Mouse (Mus musculus): ENCODE measurements at regions not wholly inside any gene's neighbourhood (a gene's known extent, or its start where the extent isn't known, plus 50 kb on each side); places are given as distances from the start of the nearest gene placed in this dataset.

DNA sequence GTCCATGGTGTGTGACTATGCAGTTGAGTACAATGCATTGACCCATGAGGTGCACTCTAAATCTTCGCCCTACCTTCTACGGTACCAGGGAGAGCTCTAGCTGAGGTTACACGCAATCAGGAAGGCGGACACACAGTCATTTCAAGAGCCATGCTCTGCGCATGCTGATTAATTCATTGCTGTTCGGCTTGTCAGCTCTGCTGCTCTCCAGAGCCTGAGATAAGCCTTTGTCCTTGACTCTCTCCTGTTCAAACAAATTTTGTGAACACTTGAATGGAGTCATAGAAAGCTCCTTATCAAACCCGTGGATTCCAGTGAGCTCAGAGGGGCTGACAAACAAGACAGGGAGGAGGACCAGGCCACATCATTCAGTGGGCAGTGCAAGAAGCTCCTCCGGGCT lies 304.8 kb upstream of the Zmiz1 start:
- TF ChIP-seq POLR2A (IDR thresholded peaks at IDR 0.05; ENCODE audit: low read depth, low read length) (no peak), CTCF (IDR thresholded peaks at IDR 0.05; ENCODE audit: extremely low read depth, insufficient read length, insufficient replicate concordance, low read depth, low read length) (no peak)
- 68% methylated on average over 8 of the region's 8 CpGs for WGBS
- Histone ChIP-seq H3K27ac (ENCODE audit: insufficient read depth, low read depth, low read length) (no peak overlapping the region), H3K4me1 (ENCODE audit: control insufficient read depth, insufficient read depth, insufficient read length, low read length) (no peaks in the 10 kb centered on the region), H3K27me3 (ENCODE audit: control insufficient read depth, insufficient read depth, low read length) (no peaks in the 10 kb centered on the region), H3K4me3 (ENCODE audit: low read depth, low read length) (no peak overlapping the region), H3K36me3 (ENCODE audit: control insufficient read depth, insufficient read depth, low read length) (no peaks in the 10 kb centered on the region)

DNA sequence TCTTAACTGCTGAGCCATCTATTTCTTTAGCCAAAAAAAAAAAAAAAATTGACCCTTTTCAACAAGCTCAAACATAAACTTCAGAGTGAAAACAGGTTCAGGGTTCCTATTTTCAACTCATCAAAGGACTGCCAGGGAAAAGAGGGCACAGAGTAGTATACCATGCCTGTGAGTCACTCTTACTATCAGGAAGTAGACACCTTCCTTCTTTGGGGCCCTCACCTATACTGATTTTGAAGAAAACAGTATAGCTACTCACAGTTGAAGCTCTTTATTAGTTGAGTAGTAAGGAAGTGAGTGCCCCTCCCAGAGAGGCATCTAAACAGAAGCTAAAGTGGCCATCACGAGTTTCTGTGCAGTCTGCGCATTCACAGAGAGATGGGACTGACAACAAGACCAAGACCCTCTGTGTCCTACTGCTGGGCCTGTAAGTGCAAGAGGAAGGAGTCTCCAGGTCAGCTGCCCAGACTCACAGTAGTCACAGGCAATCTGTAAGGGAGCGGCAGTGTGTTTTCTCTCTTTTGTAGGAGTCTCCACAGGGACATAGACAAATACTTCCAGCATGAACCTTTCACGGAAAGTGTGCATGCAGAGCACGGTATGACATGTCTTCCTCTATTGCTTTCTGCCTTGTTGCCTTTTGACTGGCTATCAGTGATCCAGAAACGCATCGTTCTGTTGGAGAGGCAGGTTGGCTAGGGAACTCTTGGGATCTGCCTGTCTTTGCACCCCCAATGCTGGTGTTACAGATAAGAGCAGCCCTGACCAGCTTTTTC lies 303.8 kb upstream of the Zmiz1 start:
- no peaks in the 10 kb centered on the region for H3K27me3 ChIP-seq (ENCODE audit: control insufficient read depth, insufficient read depth, low read length)
- WGBS: 80% methylated on average over 7 of the region's 7 CpGs
- no peaks in the 10 kb centered on the region for H3K36me3 ChIP-seq (ENCODE audit: control insufficient read depth, insufficient read depth, low read length)
- TF ChIP-seq POLR2A (IDR thresholded peaks at IDR 0.05; ENCODE audit: low read depth, low read length): no peak
- TF ChIP-seq CTCF (IDR thresholded peaks at IDR 0.05; ENCODE audit: extremely low read depth, insufficient read length, insufficient replicate concordance, low read depth, low read length): no peak
- no peak overlapping the region for H3K27ac ChIP-seq (ENCODE audit: insufficient read depth, low read depth, low read length)
- no peaks in the 10 kb centered on the region for H3K4me1 ChIP-seq (ENCODE audit: control insufficient read depth, insufficient read depth, insufficient read length, low read length)
- no peak overlapping the region for H3K4me3 ChIP-seq (ENCODE audit: low read depth, low read length)

DNA sequence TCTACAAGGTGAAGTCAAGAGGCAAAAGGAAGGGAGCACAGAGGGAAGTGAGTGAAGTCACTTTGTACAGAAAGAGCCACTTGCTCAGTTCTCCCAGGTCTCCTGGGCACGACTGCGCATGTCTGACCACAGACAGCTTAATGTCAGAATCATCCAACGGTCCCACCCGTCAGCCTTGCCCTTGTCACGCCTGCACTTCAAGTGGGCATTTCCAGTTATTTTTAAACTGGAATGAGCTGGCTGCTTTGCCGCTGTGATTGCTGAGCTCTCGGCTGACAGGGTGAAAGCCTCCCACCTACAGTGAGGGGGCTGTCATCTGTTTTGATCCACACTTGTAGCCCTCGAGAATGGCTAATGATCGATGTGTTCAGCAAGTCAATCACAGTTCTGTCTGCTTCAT lies 302.8 kb upstream of the Zmiz1 start:
- Histone ChIP-seq H3K4me1 (ENCODE audit: control insufficient read depth, insufficient read depth, insufficient read length, low read length) (no peaks in the 10 kb centered on the region), H3K27me3 (ENCODE audit: control insufficient read depth, insufficient read depth, low read length) (no peaks in the 10 kb centered on the region), H3K36me3 (ENCODE audit: control insufficient read depth, insufficient read depth, low read length) (no peaks in the 10 kb centered on the region), H3K4me3 (ENCODE audit: low read depth, low read length) (no peak overlapping the region), H3K27ac (ENCODE audit: insufficient read depth, low read depth, low read length) (no peak overlapping the region)
- TF ChIP-seq POLR2A (IDR thresholded peaks at IDR 0.05; ENCODE audit: low read depth, low read length): no peak
- no peak for TF ChIP-seq CTCF (IDR thresholded peaks at IDR 0.05; ENCODE audit: extremely low read depth, insufficient read length, insufficient replicate concordance, low read depth, low read length)
- 65% methylated on average over 9 of the region's 9 CpGs for WGBS

DNA sequence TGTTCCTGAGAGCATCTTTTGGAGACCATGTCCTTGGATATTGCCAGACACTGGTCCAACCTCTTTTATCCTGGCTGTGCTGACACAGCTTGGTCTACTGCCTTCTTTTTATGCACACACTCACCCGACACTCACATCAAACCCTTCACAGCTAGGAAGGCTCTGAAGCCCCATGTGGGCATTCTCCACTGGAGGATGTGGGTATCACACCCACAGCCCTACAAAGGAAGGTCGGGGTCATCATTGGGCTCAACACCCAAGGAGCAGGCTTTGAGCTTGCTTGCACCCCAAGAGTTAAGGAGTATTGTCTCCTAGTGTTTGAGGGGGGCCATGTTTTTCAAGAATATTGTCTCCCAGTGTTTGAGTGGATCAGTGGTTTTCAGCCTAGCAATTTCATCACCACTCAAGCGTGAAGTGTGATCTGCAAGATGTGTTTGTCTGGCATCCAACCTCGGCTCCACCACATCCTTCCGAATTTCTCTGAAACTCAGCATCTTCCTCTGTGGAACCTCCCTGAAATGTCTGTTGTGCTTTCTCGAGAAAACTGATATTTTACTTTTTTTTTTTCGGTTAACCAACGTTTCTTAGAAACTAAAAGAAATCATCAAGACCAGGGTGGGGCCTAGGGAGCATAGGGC lies 297.2 kb upstream of the Zmiz1 start:
- no peaks in the 10 kb centered on the region for H3K36me3 ChIP-seq (ENCODE audit: control insufficient read depth, insufficient read depth, low read length)
- WGBS: 75% methylated on average over 8 of the region's 8 CpGs

DNA sequence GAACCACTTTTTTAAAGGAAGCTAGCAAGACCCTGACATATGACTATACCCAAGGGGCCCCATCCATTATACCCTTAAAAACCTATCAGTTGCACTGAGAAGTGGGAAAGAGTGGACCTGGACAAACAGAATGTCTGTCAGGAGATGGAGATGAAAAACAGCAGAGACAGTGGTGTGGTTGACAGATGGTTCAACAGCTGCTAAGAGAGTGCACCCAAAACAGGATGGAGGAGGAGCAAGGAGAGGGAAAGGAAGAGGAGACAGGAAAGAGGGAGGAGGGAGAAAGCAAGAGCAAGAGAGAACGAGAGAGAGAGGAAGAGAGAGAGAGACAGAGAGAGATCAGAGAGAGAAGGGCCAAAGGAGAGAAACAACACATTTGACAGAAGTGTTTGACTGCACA lies 292.8 kb upstream of the Zmiz1 start:
- Histone ChIP-seq H3K27me3 (ENCODE audit: control insufficient read depth, insufficient read depth, low read length) (no peaks in the 10 kb centered on the region), H3K4me3 (ENCODE audit: low read depth, low read length) (no peak overlapping the region), H3K36me3 (ENCODE audit: control insufficient read depth, insufficient read depth, low read length) (no peaks in the 10 kb centered on the region), H3K4me1 (ENCODE audit: control insufficient read depth, insufficient read depth, insufficient read length, low read length) (no peaks in the 10 kb centered on the region), H3K27ac (ENCODE audit: insufficient read depth, low read depth, low read length) (no peak overlapping the region)
- TF ChIP-seq POLR2A (IDR thresholded peaks at IDR 0.05; ENCODE audit: low read depth, low read length) (no peak), CTCF (IDR thresholded peaks at IDR 0.05; ENCODE audit: extremely low read depth, insufficient read length, insufficient replicate concordance, low read depth, low read length) (no peak)
- WGBS: 70% methylated on average over 1 of the region's 1 CpGs

More for the DNA sequence above, 297.2 kb upstream of the Zmiz1 start:
- Histone ChIP-seq H3K27ac (ENCODE audit: insufficient read depth, low read depth, low read length) (no peak overlapping the region), H3K27me3 (ENCODE audit: control insufficient read depth, insufficient read depth, low read length) (no peaks in the 10 kb centered on the region), H3K4me1 (ENCODE audit: control insufficient read depth, insufficient read depth, insufficient read length, low read length) (no peaks in the 10 kb centered on the region), H3K4me3 (ENCODE audit: low read depth, low read length) (no peak overlapping the region)
- no peak for TF ChIP-seq CTCF (IDR thresholded peaks at IDR 0.05; ENCODE audit: extremely low read depth, insufficient read length, insufficient replicate concordance, low read depth, low read length)
- no peak for TF ChIP-seq POLR2A (IDR thresholded peaks at IDR 0.05; ENCODE audit: low read depth, low read length)

DNA sequence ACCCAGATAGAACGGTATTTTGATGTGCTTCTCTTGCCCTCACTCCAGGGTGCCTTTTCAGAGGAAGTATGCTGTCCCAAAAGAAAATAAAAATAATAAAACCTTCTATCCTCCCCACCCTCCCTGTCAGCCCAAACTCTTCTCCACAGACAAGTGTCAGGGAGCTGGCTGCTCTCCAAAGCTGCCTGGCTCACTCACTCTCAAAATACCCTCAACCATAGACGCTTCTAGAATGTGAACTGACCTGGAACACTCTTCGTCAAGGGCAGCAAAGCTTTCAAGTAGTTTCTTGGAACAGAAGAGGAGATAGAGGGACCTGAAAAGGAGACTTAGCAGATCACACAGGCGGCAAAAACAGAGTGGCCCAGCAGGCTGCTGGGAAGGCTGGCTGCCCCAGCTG lies 291.4 kb upstream of the Zmiz1 start:
- Histone ChIP-seq H3K27me3 (ENCODE audit: control insufficient read depth, insufficient read depth, low read length) (no peaks in the 10 kb centered on the region), H3K36me3 (ENCODE audit: control insufficient read depth, insufficient read depth, low read length) (no peaks in the 10 kb centered on the region), H3K27ac (ENCODE audit: insufficient read depth, low read depth, low read length) (no peak overlapping the region), H3K4me3 (ENCODE audit: low read depth, low read length) (no peak overlapping the region), H3K4me1 (ENCODE audit: control insufficient read depth, insufficient read depth, insufficient read length, low read length) (no peaks in the 10 kb centered on the region)
- no peak for TF ChIP-seq CTCF (IDR thresholded peaks at IDR 0.05; ENCODE audit: extremely low read depth, insufficient read length, insufficient replicate concordance, low read depth, low read length)
- TF ChIP-seq POLR2A (IDR thresholded peaks at IDR 0.05; ENCODE audit: low read depth, low read length): no peak
- 68% methylated on average over 4 of the region's 4 CpGs for WGBS

DNA sequence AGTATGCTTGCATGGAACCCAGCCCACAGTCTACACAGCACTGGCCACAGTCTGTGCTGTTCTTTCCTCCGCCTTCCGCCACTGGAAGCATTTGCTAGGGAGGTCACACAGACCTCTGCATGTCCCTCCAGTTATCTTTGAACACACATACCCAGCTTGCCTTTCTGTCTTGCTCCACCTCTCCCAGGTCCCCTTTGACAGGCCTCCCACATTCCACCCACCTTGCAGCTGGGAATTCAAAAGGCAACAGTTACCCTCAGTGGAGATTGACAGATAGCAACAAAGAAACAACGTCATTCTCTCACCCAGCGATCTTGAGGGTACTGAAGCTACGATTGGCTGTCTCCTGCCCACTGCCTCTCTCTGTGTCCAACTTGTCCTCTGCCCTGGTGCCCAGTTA lies 290.7 kb upstream of the Zmiz1 start:
- Histone ChIP-seq H3K27ac (ENCODE audit: insufficient read depth, low read depth, low read length) (no peak overlapping the region), H3K36me3 (ENCODE audit: control insufficient read depth, insufficient read depth, low read length) (no peaks in the 10 kb centered on the region), H3K4me1 (ENCODE audit: control insufficient read depth, insufficient read depth, insufficient read length, low read length) (no peaks in the 10 kb centered on the region), H3K4me3 (ENCODE audit: low read depth, low read length) (no peak overlapping the region), H3K27me3 (ENCODE audit: control insufficient read depth, insufficient read depth, low read length) (no peaks in the 10 kb centered on the region)
- 63% methylated on average over 5 of the region's 5 CpGs for WGBS
- TF ChIP-seq CTCF (IDR thresholded peaks at IDR 0.05; ENCODE audit: extremely low read depth, insufficient read length, insufficient replicate concordance, low read depth, low read length) (no peak), POLR2A (IDR thresholded peaks at IDR 0.05; ENCODE audit: low read depth, low read length) (no peak)

All from small intestine, adult 2 months (tissue).